Mouse (Mus musculus) mouse embryonic stem cell (cell line): ENCODE data around the gene Lysmd3.

ENCODE experiments used
- in situ Hi-C, 2 experiments: fragments of 300-500 bp; cut with MboI; formaldehyde crosslinking; loops; 1 replicate in 1 of 2; 3 replicates in 1 of 2; pipeline ENCODE4 v1.14.3; 2019 to 2020; ENCODE audit warnings: low sequenced_read_pairs in 2 of 2, low pct_unique_long_range_greater_than_20kb in 1 of 2, mixed read lengths in 1 of 2; ENCODE audit not compliant: unreplicated experiment in 1 of 2

The Lysmd3 gene

DNA sequence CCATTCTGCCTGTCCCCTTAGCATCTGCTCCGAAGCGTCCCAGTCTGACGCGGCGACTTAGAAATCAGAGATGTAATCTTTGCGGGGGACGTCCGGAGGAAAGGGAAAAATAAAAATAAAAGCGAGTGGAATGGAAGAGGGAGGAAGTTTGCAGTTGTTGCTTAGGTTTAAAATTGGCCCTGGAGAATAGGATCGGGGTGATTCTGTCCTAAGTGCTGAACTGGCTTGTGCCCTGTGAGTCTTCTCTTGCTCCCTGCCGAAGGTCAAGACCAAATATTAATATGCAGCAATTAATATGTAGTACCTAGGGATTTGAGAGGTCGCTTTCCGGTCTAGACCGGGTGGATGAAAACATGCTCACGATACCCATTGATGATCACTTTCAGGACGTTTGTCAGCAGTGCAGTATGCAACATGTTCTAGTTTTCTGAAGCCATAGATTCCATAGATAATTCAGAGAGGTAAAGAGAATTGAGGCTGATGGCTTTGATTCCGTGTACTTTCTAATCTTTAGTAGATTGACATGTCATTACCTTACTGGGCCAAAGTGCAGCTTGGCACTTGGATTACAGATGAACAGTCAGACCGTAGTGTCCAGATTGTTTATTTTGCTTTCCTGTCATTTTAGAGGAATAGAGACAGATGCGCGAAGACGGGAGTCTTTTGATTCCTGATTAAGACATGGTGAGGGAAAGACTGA, 740 bp downstream of the Lysmd3 start:
- in situ Hi-C loops: no loop called here

DNA sequence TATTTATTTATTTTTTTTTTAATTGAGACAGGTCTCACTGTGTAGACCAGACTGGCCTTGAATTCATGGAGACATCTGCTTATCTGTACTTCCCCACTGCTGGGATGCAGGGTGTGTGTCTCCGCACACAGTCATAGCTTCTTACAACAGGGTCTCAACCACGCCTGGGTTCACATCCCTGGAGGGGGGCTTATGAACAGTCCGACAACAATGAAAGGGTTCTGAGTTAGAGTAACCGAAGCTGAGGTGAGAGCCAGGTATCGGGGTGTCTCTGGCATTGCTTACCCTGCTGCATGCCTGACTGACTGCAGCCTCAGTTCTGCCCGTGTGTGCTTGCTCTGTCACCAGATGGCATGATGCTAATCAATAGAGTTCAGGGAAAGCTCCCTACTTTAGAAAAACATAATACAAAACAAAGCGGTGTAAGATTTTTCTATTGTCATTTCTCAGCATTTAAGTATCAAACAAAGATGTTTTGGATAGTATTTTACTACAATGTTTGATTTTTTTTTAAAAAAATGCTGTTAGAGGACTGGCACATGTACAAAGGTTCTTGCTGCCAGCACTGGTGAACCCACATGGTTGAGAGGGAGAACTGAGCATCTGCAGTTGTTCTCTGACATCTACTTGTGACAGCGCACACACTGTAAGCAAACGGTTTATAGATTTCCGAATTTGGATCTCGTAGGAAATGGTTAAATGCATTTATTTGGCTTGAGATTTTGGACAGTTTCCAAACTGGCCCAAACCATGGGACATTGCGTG, 6.3 kb downstream of the Lysmd3 start:
- in situ Hi-C loops: no loop called here

DNA sequence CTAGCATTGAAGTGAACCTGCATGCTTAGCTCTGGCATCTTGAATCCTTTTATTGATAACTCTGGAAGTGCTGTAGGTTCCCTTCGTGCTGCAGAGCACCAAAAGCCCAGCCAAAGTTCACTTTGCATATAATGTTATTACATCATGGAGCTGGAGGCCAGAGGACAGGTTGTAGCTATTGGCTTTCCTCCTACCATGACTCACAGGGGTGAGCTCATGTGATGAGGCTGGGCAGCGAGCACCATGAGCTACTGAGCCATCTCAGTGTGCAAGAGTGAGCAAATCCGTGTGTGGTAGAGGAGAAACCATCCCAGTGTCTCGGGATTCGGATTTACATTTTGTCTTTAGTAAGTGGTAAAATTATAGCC, 6.9 kb downstream of the Lysmd3 start:
- in situ Hi-C loops: no loop called here

GRCm38 (mm10) chr13:81667713-81668112, 10.2 kb downstream of the Lysmd3 start:
- in situ Hi-C loops: no loop called here

DNA sequence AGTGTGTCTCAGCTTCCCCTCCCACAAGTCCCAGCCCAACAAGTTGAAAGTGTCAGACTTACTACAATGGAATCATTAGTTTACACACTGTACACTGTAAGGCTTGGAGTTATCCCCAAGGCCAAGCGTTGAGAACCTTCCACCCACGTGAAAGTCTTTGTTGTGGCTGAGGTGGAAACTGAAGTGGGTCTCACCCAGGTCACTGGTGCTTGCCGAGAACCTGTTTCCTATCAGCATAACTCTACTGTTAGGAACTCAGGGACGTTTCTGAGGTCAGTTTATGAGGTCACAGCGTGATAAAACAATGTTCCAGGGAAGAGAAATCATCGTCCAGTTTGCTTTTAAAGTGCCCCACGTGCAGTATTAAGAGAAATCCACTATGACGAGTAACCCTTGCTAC, 17.9 kb downstream of the Lysmd3 start:
- in situ Hi-C loops: no loop called here

DNA sequence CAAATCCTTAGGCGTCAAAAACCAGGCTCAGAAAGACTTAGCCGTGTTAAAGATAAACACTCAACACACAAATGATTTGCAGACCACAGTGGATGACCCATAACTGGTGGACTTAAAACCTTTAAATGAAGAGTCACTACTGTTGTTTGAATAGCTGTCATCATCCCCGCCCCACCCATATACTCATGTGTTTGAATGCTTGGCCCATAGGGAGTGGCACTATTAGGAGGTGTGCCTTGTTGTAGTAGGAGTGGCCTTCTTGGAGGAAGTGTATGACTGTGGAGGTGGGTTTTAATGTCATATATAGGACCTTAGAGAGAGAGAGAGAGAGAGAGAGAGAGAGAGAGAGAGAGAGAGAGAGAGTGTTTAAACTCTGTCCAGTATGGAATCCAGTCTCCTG, 25.6 kb downstream of the Lysmd3 start:
- in situ Hi-C loops: no loop called here

GRCm38 (mm10) chr13:81684258-81684657, 26.8 kb downstream of the Lysmd3 start:
- in situ Hi-C loops: no loop called here

GRCm38 (mm10) chr13:81684884-81685283, 27.4 kb downstream of the Lysmd3 start:
- in situ Hi-C loops: no loop called here

- in situ Hi-C loops: no loop called here
These were observed 32.1 kb downstream of the Lysmd3 start for GRCm38 (mm10) chr13:81689587-81689986.

GRCm38 (mm10) chr13:81690477-81690876, 33.0 kb downstream of the Lysmd3 start:
- in situ Hi-C loops: no loop called here

DNA sequence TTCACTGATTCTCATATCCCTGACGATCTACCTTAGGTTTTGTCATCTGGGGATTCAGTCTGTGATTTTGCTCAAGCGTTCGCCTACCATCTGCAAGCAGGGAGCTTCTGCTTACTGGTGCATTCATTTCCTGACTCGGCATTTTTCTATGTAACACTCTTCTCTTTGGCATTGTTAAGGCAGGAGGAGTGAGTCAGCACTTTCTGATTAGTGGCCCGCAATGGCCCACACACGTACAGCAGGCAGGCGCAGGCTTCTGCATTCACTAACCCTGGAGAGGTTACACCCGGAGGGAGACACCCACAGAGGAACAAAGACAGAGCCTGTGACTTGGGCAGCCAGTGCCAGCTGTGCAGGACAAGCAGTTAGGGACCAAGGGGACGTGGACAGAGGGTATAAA, 34.1 kb downstream of the Lysmd3 start:
- in situ Hi-C loops: no loop called here

DNA sequence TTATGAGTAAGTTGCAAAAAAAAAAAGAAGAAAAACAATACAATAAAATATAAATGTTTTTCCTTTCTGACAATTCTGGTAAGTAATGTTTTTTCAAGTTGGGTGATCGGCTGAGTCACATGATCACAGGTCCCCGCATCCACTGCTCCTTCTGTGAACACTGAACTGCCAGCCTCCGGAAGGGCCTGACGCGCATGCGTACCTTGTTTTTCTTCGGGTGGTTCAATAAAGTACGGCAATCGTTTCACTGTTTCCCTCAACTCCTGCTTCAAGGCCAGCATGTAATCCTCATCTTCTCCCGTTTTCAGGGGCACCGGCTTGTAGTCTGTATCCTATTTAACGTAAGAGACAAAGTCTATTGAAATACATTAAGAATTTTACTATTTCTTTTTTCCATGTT, 37.0 kb downstream of the Lysmd3 start:
- in situ Hi-C loops: no loop called here

- in situ Hi-C loops: no loop called here
These were observed 45.7 kb downstream of the Lysmd3 start for GRCm38 (mm10) chr13:81703148-81703547.

- in situ Hi-C loops: no loop called here
These were observed 46.2 kb downstream of the Lysmd3 start for GRCm38 (mm10) chr13:81703621-81704020.

DNA sequence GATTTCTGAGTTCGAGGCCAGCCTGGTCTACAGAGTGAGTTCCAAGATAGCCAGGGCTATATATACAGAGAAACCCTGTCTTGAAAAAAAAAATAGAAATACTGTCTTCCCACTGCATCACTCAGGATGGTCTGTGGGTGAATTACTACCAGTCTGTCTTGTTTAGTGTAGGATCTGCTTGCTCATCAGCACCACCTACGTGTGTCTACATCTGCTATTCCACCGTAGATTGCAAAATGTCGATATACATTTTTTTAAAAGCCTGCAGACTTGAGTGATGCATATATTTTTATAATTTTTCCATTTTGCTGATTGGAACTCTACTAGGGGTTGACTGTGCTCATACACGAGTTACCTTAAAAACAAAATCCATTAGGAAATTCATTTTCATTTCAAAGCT, 48.8 kb downstream of the Lysmd3 start:
- in situ Hi-C loops: no loop called here

GRCm38 (mm10) chr13:81709805-81710204, 52.3 kb downstream of the Lysmd3 start:
- in situ Hi-C loops: no loop called here

DNA sequence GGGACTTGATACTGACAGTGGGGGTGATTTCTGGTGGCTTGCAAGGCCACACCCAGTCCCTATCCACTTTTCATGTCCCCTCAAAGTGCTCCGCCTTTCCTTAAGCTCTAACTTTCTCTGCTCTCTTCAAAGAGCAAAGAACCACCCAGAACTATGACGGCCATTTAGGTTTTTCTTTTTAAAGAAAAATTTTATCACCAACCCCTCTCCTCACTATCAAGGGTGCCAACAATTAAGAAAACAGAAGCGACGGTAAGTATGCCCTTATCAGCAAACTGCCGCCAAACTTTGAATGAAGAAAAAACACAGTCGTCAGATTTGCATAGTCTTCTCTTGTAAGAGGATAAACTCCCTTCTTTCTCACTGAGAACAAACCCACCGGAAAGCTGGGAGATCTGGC, 52.8 kb downstream of the Lysmd3 start:
- in situ Hi-C loops: no loop called here

GRCm38 (mm10) chr13:81710775-81711545, 53.5 kb downstream of the Lysmd3 start, which contains the start of the genes Polr3g and Mblac2:
Gene Polr3g (minus strand): TSS chr13:81711013.
Gene Mblac2 (plus strand): TSS chr13:81711341.
- in situ Hi-C loops: no loop called here
